Mouse (Mus musculus) cerebral cortex, adult 2 months (tissue): ENCODE results near the gene Slc16a9.

ENCODE experiments used
- WGBS: fragments of 180-500 bp; shearing (Covaris S2); methylation state at CpG from one replicate; pipeline ENCODE4 v1.1.7; 2018; 5-methylcytosine and 5-hydroxymethylcytosine counted together

The Slc16a9 gene

DNA sequence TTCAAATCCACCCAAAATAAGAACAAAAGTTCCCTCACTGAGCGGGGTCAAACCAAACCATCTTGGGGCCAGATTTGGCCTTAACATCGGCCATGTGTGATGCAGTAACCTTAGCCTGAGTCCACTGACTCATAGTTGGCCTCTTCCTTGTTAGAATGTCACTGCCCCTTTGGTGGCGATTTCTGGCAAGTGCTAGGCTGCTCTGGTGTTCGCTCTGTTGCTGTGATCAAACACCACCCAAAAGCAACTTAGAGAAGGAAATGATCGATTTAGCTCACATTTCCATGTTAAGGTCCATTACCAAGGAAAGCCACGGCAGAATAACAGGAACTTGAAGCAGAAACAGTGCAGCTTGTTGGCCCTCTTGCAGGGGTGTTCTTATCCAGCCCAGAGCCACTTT lies 5.9 kb downstream of the Slc16a9 start:
- WGBS: 83% methylated on average over 6 of the region's 6 CpGs

DNA sequence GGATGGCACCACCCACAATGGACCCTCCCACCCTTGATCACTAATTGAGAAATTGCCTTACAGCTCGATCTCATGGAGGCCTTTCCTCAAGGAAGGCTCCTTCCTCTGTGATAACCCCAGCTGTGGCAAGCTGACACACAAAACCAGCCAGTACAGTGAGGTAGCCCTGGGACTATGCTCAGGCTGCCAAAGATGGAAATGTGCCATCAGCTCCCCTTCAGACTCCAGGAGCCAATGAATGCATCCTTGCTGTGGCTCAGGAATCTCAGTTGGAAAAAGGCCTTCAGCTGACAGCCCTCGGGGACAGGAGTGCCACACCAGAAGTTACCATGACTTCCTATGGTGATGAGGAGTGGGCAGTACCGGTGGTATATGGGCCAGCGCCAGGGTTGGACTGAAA lies 9.8 kb downstream of the Slc16a9 start:
- 70% methylated on average over 4 of the region's 4 CpGs for WGBS

DNA sequence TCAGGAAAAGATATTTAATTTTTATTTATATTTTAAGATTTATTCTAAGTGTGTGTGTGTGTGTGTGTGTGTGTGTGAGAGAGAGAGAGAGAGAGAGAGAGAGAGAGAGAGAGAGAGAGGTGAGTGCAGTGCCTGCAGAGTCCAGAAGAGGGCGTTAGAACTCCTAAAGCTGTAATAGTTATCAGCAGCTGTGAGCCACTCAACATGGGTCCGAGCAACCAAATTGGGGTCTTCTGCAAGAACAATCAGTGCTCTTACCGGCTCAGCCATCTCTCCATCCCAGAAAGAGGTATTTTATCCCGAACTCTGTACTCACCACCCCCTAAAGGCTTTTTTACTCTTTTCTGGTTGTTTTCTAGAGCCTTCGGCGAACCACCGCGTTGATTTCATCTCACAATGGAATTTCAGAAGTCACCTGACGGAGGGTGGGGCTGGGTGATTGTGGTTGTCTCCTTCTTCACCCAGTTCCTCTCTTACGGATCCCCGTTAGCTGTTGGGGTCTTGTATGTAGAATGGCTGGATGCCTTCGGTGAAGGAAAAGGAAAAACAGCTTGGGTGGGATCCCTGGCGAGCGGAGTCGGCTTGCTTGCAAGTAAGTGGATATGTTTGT lies 10.8 kb downstream of the Slc16a9 start:
- WGBS: 91% methylated on average over 15 of the region's 15 CpGs

DNA sequence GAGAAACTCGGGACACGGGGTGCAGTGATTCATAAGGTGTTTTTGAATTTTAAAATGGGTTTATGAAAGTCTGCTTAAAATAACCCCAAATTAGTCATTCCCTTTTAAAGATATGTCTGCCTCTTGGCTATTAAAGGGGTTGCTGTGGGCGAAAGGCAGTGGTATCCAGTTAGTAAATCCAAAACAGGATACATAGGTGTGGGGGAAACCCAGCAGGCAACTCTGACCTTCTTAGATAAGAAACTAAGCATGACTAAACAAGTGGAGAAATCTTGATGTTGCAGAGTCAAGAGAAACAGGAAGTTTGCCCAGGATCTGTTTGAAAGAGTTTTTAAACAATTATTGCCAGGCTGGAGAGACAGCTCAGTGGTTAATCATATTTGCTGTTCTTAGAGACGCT lies 12.1 kb downstream of the Slc16a9 start:
- WGBS: 59% methylated on average over 4 of the region's 4 CpGs

DNA sequence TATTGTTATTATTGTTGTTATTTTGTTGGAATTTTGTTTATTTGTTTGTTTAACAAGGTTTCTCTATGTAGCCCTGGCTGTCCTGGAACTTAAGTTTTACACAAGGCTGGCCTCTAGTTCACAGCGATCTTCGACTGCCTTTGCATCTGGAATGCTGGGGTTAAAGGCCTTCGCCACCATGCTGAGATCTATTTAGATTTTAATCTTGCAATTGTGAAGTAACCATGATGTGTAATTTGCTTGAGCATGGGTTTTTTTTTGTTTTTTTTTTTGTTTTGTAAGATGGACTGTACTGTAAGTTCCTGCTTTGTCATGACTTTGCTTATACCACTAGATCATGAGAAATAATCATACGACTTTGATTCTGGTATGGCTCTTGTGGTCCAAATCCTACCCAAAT lies 16.0 kb downstream of the Slc16a9 start:
- WGBS: 90% methylated on average over 4 of the region's 4 CpGs

DNA sequence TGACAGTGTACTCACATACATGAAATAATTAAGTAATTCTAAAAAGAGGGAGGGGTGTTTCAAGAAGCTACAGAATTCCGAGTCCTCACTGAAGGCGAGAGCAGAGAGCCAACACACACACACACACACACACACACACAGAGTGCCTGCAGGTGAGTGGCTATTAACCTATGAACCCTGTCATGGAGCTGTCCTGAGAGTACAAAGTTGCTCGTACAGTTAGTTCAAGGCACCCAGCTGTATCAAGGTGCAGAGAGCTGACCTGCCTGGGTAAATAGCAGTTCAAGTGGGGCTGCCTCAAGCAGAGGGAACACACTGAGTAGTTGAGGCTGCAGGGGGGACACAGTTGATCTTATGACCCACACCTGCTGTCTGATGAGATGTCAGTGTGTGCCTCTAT lies 17.2 kb downstream of the Slc16a9 start:
- WGBS: 98% methylated on average over 3 of the region's 3 CpGs

DNA sequence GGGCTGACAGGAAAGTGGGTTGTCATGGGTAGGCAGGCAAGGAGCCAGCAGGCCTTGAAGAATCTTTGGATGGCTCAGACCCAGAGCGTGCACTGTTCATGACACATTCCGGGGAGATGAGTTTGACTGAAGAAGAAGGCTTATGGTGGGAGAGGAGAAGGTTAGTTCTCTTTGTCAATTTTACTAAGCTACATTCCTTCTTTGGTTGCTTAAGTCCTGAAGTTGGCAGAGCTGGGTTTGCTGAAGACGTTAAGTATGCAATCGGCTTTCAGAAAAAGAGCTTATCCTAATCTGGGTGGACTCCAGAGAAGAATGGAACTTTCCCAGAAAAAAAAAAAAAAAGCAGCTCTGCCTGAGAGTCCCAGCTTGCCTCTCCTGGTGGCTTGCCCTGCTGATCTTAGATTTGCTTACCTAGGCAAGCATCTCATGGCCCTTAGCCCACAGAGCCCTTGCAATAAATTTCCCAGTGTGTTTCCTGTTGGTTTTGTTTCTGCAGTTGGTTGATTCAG lies 18.8 kb downstream of the Slc16a9 start:
- WGBS: 40% methylated on average over 4 of the region's 4 CpGs

DNA sequence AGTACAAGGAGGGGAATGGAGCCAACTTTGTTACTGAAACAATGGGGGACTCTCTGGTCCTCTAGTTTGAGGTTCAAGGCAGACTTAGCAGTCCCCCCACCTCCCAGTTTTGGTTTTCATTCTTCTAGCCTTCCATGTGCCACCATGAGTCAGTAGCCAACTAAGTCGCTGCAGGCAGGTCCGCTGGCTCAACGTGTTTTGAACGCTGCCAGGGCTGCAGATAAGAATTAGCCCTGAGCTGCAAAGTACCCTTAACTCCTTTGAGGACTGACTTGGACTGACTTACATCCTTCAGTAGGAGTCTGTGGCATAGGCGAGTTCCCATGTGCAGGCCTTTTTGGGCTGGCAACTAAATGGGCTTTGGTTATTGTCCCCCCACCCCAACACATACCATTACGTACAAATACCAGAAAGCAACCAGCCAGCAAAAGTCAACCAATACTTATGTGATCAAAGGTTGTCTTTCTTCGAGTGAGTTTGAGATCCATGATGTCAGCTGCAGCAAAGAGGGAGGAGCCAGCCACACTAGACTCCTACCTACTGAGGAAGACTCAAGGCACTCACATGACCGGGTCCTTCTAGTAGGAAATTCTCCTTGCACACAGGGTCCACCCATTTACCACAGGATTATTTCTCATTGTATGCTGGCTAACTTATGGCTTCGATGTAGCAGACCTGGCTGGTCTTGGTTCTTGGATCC lies 19.6 kb downstream of the Slc16a9 start:
- 77% methylated on average over 9 of the region's 9 CpGs for WGBS

DNA sequence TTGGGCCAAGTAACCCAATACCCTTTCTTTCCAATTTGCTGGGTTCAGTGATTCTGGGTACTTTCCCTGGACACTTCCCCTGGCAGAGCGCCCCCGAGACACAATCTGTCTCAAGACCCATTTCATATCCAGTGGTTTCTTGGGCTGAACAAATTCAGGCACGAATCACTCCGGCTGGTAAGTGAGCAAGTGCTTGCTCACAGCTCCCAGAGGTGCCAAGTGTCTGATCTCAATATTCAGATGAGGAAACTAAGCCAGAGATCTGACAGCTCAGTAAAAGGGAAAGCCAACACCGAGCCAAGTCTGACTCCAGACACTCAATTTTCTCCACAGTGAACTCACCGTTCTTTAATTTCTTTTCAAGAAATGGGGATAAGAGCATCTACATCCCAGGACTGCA lies 21.6 kb downstream of the Slc16a9 start:
- 23% methylated on average over 6 of the region's 6 CpGs for WGBS

DNA sequence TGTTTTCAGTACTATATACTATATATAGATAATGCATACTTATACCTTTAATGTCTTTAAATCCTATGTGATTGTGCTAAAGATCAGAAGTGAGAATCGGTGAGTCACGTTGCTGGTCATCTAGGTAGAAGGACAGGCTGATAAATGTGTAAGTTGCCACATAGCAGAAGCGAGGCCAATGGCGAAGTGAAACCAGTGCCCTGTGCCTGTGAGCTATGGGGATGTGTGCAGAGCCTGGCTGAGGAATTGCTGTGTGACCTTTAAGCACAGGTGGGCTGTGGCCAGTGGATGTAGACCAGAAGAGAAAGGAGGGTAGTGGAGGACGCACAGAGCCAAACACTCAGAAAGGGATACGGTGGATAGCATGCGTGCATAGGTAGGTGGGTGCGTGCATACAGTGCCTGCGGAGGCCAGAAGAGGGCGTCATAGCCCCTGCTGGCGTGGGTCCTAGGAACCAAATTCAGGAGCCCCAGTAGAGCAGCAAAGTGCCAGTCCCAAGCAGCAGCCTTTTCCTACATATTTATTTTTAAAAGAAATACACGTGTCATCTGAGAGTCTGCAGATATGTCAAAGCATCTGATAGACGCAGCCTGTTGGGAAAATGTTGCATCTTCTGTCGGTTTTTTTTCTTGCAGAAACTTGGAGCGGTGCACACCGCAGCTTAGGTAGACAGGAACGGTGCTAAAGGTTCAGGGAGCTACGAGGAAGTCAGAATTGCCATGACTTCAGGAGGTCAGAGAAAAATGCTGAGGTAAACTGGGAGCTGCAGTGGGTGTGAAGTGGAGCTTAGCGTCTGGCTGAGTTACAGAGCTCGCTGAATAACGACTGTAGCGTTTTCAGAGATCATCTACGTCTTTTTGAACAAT lies 23.9 kb downstream of the Slc16a9 start:
- WGBS: 66% methylated on average over 23 of the region's 23 CpGs

DNA sequence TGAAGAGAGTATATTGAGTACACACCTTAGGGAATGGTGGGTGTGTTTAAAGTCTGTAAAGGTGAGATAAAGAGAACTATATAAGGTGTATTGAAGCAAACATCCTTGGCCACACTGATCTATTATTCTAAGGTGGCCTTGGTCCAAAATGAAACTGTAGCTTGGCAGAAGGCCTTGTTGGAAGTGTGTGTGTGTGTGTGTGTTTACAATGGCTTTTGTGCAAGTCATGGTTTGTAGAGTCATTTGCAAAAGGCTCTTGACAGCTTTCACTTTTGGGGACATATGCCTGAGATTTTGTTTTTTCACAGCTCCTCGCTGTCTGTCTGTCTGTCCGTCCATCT lies 24.5 kb downstream of the Slc16a9 start:
- WGBS: 61% methylated on average over 2 of the region's 2 CpGs

DNA sequence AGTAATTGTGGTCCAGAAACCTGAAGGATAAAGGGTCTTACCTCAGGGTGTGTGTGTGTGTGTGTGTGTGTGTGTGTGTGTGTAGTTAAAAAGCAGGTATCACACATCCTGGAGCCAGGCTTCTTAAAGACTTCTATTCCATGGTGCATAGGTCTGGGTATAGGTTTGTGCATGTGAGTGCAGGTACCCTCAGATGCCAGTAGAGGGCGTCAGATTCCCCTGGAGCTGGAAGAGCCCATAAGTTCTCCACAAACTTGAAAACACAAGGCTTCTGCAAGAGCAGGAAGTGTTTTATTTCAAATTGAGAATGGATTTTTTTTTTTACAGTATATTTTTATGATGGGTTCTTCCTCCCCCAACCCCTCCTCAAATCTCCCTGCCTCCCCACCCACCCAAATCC lies 31.8 kb downstream of the Slc16a9 start:
- WGBS: 63% methylated on average over 1 of the region's 1 CpGs

DNA sequence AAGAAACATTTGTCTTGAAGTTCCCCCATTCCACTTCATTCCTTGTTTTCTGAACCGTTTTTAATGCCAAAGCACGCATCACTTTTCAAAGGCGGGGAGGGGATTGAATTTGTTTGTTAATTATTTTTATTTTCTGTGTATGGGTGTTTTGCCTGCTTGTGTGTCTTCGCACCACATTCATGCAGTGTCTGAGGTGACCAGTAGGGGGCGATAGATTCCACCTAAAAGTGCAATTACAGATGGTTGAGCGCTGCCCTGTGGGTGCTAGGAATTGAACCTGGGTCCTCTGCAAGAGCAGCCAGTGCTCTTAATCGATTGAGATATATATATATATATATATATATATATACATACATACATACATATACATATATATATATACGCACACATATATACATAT lies 34.4 kb downstream of the Slc16a9 start:
- 80% methylated on average over 8 of the region's 8 CpGs for WGBS

DNA sequence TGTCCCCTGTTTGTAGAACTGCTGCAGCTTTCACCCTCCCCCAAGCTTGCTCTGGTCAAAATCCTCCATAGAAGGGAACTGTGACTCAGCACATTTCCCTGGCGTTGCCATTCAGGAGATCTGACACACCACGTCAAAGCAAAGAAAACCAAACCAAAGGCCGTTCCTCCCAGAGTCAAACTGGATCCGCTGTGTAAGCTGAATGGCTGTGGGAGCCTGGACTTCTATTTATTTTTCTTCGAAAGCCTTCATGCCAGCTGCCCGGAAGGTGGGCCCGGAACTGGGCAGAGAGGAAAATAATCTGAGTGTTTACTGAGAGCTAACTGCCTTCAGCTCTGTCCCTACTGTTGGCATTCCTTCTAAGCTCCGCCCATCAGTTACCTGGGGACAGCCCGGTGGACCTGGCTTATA lies 42.9 kb downstream of the Slc16a9 start:
- WGBS: 31% methylated on average over 9 of the region's 9 CpGs

DNA sequence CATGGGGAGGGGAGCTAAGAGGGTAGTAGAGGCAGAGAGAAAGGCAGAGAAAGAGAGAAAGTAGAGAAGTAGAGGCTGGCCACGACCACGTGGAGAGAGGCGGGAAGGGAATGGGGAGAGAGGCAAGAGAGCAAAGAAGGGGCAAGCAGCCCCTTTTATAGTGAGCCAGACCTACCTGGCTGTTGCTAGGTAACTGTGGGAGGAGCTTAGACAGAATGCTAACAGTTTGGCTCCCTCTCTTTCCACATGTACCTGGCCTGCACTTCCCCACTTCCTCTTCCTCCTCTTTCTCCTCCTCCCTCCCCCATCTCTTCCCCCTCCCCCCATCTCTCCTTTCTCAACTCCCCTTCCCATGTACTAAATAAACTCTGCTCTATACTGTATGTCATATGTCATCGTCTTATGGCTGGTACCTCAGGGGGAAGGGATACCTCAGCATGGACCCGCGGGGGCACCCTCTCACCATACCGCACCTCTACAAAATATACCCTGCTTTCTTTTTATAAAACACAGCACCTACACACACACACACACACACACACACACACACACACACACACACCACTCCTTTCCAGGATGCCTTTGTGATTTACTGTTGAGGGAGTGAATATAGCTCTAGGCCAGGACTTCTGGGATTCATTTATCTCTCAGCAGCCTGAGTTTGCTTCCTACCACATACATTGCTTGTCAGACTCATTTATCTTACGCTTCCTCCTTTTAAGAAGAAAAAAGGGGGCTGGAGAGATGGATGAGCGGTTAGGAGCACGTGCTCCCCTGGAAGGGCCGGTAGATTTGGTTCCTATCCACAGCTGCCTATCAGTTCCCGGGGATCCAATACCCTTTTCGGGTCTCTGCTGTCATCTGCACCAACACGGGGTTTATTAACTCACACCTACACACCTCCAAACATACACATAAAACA lies 43.8 kb downstream of the Slc16a9 start:
- 79% methylated on average over 14 of the region's 14 CpGs for WGBS

DNA sequence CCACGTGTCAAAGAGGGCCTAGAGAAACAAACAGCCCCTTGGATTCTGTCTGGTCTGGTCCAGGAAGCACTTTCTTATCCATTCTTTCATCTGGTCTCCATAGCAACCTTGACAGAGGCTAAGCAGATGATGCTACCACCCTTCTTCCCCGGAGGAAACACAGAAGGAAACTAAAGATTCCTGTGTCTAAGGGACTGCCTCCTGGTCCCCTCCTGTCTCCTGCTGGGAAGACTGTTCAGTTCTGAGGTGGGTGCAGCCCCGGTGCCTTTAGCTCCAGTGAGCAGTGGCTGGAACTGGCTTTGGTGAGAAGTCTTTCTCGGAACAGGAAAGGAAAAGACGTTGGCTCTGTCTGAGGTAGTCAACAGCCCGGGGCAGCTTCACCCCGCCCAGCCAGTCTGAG lies 47.1 kb downstream of the Slc16a9 start:
- 34% methylated on average over 7 of the region's 7 CpGs for WGBS

DNA sequence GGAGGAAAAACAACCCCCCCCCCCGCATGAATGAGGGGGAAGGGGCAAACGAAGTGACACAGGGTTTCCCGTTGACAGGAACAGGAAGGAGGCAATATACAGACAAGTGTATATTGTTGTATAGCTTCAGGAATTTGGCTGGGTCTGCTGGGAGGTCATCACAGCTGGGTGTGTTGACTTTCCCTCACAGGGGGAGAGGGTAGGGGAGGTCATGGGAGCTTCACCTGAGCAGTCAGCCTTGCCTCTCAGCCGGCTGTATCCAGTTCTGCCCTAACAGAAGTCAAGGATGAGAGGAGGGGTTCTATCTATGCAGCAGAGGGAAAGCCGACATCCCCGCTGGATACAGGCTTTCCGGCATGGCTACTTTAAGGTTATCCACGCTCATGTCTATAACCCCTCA lies 49.2 kb downstream of the Slc16a9 start:
- WGBS: 69% methylated on average over 8 of the region's 8 CpGs

DNA sequence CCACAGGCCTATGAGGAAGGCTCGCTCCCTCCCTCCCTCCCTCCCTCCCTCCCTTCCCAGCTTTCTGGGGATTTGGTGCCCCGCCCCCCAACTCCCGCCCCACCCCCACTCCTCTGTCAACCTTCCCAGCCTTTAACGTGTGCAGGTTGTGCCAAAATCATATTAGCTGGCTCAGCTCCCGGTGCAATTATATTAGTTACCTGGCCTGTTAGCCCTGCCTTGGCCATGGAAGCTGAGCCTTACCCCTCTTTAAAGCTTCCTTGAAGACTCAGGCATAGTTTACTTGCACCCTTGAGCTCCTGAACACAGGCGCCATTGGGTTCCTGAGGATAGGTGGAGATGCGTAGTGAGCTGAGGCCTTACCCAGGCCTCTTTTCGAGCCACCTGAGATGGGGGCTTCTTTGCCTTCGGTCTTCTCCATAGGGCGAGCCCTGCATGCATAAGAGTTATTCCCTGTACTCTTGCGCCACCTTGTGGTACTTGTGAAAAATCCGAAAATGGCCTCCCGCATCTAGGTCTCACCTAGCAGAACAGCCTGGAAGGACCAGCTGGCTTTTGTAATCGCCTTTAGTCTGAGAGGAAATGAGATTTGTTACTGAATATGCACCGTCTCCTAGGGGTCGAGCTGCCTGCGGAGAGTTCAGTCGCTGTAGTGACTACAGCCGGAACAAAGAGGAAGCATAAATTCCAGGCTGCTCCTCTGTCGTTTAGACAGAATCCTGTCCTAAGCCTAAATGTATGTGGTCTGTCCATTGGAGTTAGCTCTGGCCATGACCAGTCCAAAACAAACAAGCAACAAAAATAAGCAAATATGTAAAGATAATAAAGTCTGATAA lies 51.8 kb downstream of the Slc16a9 start:
- WGBS: 7% methylated on average over 19 of the region's 20 CpGs

DNA sequence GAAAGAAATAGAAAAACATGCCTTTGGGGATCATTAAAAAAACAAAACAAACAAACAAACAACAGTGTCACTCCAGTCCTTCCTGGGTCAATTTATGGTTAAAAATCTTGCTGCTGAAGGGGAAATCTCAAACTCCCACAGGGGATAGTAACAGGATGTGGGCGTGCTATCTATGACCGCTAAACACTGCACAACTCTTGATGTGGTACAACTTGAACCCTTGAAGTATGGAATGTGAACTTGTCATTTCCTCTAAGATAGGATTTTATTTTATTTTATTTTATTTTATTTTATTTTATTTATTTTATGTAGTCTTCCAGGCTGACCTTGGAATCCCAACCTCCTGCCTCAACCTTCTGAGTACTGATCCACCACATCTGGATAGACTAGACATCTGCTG lies 54.2 kb downstream of the Slc16a9 start:
- WGBS: 74% methylated on average over 2 of the region's 2 CpGs

DNA sequence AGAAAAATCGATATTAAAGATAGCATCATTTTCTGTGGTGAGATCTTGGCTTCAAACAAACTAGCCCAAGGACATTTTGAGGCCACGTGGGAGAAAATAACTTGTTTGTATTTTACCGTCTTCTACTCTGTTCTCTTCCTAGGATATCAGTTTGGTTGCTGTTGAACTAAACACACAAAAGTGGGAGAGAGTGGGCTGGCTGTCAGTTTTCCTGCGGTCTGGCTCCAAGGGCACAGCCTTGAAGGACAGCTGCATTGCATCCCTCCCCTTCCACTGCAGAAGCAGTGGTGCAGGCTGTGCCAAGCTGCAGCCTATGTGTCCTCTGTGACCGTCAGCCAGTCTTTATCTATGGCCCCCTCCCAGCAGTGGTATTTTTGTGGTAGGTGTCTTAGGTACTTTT lies 54.8 kb downstream of the Slc16a9 start:
- 70% methylated on average over 5 of the region's 5 CpGs for WGBS

DNA sequence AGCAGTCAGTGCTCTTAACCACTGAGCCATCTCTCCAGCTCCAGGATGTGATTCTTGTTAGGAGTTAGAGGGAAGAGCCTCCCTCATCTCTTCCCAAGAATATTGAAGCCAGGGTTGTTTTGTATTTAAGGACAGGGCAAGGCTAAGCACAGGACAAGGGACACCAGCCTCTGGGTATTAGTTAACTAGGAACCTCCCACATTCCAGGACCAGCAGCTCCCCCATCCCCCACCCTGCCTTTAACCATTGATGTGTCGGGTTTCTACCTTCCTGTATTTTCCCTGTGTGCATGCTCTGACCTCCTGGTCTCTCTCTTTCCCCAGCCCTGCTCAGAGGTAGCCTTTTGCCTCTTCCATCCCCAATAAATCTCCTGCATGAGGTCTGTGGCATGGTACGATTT lies 56.3 kb downstream of the Slc16a9 start:
- 71% methylated on average over 2 of the region's 2 CpGs for WGBS
